Mouse (Mus musculus): ENCODE results near the gene Slc9a8.

DNA sequence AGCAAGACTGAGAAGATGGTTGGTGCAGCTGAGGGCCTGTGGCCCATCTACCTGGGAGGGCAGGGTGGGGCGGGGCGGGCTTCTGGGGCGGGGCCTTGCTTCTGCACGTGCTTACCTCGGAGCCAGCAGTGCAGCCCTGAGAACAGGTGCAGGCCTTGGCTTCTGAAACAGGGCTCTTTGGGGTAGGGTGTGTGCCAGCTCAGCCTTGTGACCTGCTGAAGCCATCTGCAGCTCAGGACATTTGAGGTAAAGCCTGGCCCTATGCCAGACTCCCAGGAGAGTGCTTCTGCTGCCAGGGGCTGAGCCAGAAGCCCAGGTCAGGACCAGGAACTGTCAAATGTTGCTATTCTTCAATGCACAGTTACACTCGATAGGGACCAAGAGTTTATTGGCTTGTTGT is 50.1 kb downstream of the Slc9a8 start:
- TF ChIP-seq EP300 (IDR thresholded peaks at IDR 0.05; ENCODE audit: low read depth) (no peak), CTCF (IDR thresholded peaks at IDR 0.05; ENCODE audit: low read depth) (no peak)
